Comparison of ENCODE assay signal across 24 mouse cellular contexts in the genomic region with DNA sequence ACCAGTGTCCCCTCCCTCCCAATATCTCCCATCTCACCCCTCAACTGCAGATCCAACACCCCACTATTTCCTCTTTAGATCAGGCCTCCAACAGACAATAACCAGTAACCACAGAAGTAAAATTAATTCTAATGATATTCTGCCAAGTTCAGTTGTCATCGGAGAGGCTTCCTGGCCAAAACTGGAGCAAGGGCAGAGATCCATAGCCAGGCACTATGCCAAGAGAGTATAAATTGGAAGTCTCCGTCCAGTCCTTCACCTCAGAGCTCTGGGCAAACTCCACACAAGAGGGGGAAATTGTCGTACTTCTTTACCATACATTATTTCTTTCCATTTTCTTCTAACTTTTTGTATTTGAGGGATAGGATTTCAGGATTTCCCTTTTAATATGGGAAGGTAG.
A peak's percentile ranks its signal among the peaks of the same experiment; 100 is the strongest.
DNase-seq lines count a peak whose midpoint lies in the region; ATAC-seq lines count a peak whose summit lies in the region.
"Had no signal": no experiment of that assay in that cellular context is flagged by ENCODE, and none has a peak within 500 bp of the region (broad histone marks: within the 10 kb centered on the region; RNA-seq: fewer than 3 reads in every experiment).

No protein-coding gene starts in this region.

- intact Hi-C loops in left cerebral cortex, postnatal 4 days (cut with DNase I): no loop called here
- intact Hi-C loops in left cerebral cortex, postnatal 14 days (cut with DNase I): no loop called here
- intact Hi-C loops in heart, postnatal 25 days (cut with DNase I): no loop called here

- no peaks in the 10 kb centered on the region for H3K9me3 ChIP-seq in heart, embryonic 10.5 days
- H3K9me3 ChIP-seq: embryonic facial prominence, embryonic 13.5 days; forebrain, embryonic 12.5 days; hindbrain, embryonic 10.5 days; kidney, embryonic 15.5 days; limb, embryonic 13.5 days; liver, embryonic 13.5 days; lung, embryonic 15.5 days; midbrain, embryonic 15.5 days had no signal

- H3K4me3 ChIP-seq in heart, embryonic 10.5 days: no peak overlapping the region
- H3K4me3 ChIP-seq: embryonic facial prominence, embryonic 13.5 days; erythroblast, embryonic 14.5 days; forebrain, embryonic 12.5 days; gastrocnemius, adult 2 months; hindbrain, embryonic 10.5 days; kidney, embryonic 15.5 days; limb, embryonic 13.5 days; liver, embryonic 13.5 days; lung, embryonic 15.5 days; midbrain, embryonic 15.5 days had no signal

- WGBS in heart, embryonic 10.5 days: 84% methylated on average over 3 of the region's 3 CpGs

- no peaks in the 10 kb centered on the region for H3K4me1 ChIP-seq in heart, embryonic 10.5 days
- H3K4me1 ChIP-seq: embryonic facial prominence, embryonic 13.5 days; forebrain, embryonic 12.5 days; hindbrain, embryonic 10.5 days; kidney, embryonic 15.5 days; limb, embryonic 13.5 days; liver, embryonic 13.5 days; lung, embryonic 15.5 days; midbrain, embryonic 15.5 days had no signal

- H3K36me3 ChIP-seq in heart, embryonic 10.5 days: no peaks in the 10 kb centered on the region
- H3K36me3 ChIP-seq: embryonic facial prominence, embryonic 13.5 days; forebrain, embryonic 12.5 days; hindbrain, embryonic 10.5 days; kidney, embryonic 15.5 days; limb, embryonic 13.5 days; liver, embryonic 13.5 days; lung, embryonic 15.5 days; midbrain, embryonic 15.5 days had no signal

- no peak overlapping the region for H3K27ac ChIP-seq in heart, embryonic 10.5 days
- H3K27ac ChIP-seq: embryonic facial prominence, embryonic 13.5 days; forebrain, embryonic 12.5 days; gastrocnemius, adult 2 months; hindbrain, embryonic 10.5 days; kidney, embryonic 15.5 days; limb, embryonic 13.5 days; liver, embryonic 13.5 days; lung, embryonic 15.5 days; midbrain, embryonic 15.5 days had no signal

- peak; percentile 52 for DNase-seq in left cerebral cortex, postnatal 4 days
- no peak for DNase-seq in left cerebral cortex, postnatal 14 days (ENCODE audit: low spot score in 2 of 2)
- peak; percentile 7 for DNase-seq in cerebellum, adult 8-10 months
- peak; percentile 34 to 38 for DNase-seq in cerebellum, postnatal 36 days
- DNase-seq in heart, postnatal 25 days (ENCODE audit: low spot score): no peak
- no peak for DNase-seq in heart, embryonic 10.5 days (ENCODE audit: low spot score)
- DNase-seq: adrenal gland, postnatal 14 days; embryo, embryonic 11 days; gastrocnemius, adult 2 months; kidney, postnatal 36 days; layer of hippocampus, postnatal 36 days; liver, embryonic 13.5 days; lung, postnatal 4 days had no signal

- ATAC-seq in cerebellum, adult (ENCODE audit: insufficient number of reproducible peaks, low FRiP score, low TSS enrichment): peak; percentile 70
- ATAC-seq: intestine, postnatal 0 days; midbrain, embryonic 15.5 days; Patski had no signal

- H3K27me3 ChIP-seq in heart, embryonic 10.5 days (ENCODE audit: insufficient read depth, poor library complexity, severe bottlenecking): no peaks in the 10 kb centered on the region
- H3K27me3 ChIP-seq: embryonic facial prominence, embryonic 13.5 days; forebrain, embryonic 12.5 days; kidney, embryonic 15.5 days; limb, embryonic 13.5 days; liver, embryonic 13.5 days; lung, embryonic 15.5 days; midbrain, embryonic 15.5 days; Patski had no signal

Comparison
In these comparisons a context has a peak if more than half of its experiments do, and no peak if none do; other contexts are left out.
1. DNase-seq: peak in left cerebral cortex, postnatal 4 days (single experiment), cerebellum, adult 8-10 months (single experiment) and cerebellum, postnatal 36 days (2 of 2); none in left cerebral cortex, postnatal 14 days (0 of 2), heart, postnatal 25 days (single experiment) and heart, embryonic 10.5 days (single experiment).